Mouse (Mus musculus) retina, postnatal 1 day (tissue): ENCODE results near the gene Tmem233.

ENCODE experiments used
- DNase-seq: peaks from one replicate; pipeline ENCODE4 v3.0.0-alpha.2; 2012

Tmem233 gene

GRCm38 (mm10) chr5:116026561-116026960 lies 56.5 kb downstream of the Tmem233 start:
- DNase-seq = no peak

- DNase-seq = no peak
Observed at GRCm38 (mm10) chr5:116026107-116026506, 56.9 kb downstream of the Tmem233 start.

GRCm38 (mm10) chr5:116024327-116024739 lies 58.7 kb downstream of the Tmem233 start, which contains the start of gene Prkab1:
Prkab1 (minus strand) TSS chr5:116024508.
- peak; percentile 98 for DNase-seq

GRCm38 (mm10) chr5:116023821-116024284 lies 59.2 kb downstream of the Tmem233 start:
- peak; percentile 65 for DNase-seq

GRCm38 (mm10) chr5:116023251-116023661 lies 59.8 kb downstream of the Tmem233 start:
- DNase-seq = peak; percentile 33

GRCm38 (mm10) chr5:116022658-116023200 lies 60.3 kb downstream of the Tmem233 start:
- DNase-seq = no peak

- no peak for DNase-seq
Observed at GRCm38 (mm10) chr5:116022131-116022530, 60.9 kb downstream of the Tmem233 start.

GRCm38 (mm10) chr5:116021552-116021951 lies 61.5 kb downstream of the Tmem233 start:
- no peak for DNase-seq

GRCm38 (mm10) chr5:116019371-116019770 lies 63.7 kb downstream of the Tmem233 start:
- no peak for DNase-seq

GRCm38 (mm10) chr5:116018784-116019183 lies 64.3 kb downstream of the Tmem233 start:
- DNase-seq = no peak

GRCm38 (mm10) chr5:116018196-116018595 lies 64.8 kb downstream of the Tmem233 start:
- DNase-seq = no peak

- peak; percentile 60 for DNase-seq
Observed at GRCm38 (mm10) chr5:116017391-116017790, 65.7 kb downstream of the Tmem233 start.

- no peak for DNase-seq
Observed at GRCm38 (mm10) chr5:116016542-116016941, 66.5 kb downstream of the Tmem233 start.

- DNase-seq = no peak
Observed at GRCm38 (mm10) chr5:116014237-116014636, 68.8 kb downstream of the Tmem233 start.

GRCm38 (mm10) chr5:116013821-116014220 lies 69.2 kb downstream of the Tmem233 start:
- no peak for DNase-seq

- no peak for DNase-seq
Observed at GRCm38 (mm10) chr5:116012503-116012902, 70.5 kb downstream of the Tmem233 start.

GRCm38 (mm10) chr5:116011700-116012099 lies 71.3 kb downstream of the Tmem233 start:
- no peak for DNase-seq

GRCm38 (mm10) chr5:116009884-116010627 lies 73.0 kb downstream of the Tmem233 start:
- no peak for DNase-seq

GRCm38 (mm10) chr5:116009091-116009851 lies 73.8 kb downstream of the Tmem233 start:
- DNase-seq = peak; percentile 86

- no peak for DNase-seq
Observed at GRCm38 (mm10) chr5:116007723-116008122, 75.3 kb downstream of the Tmem233 start.

GRCm38 (mm10) chr5:116006324-116007099 lies 76.5 kb downstream of the Tmem233 start:
- no peak for DNase-seq

GRCm38 (mm10) chr5:116004271-116004670 lies 78.8 kb downstream of the Tmem233 start:
- no peak for DNase-seq

GRCm38 (mm10) chr5:116003825-116004224 lies 79.2 kb downstream of the Tmem233 start:
- DNase-seq = no peak
